Mouse (Mus musculus): Measurements from ENCODE around the gene Osbp2. TPM values are rescaled to one million over a fixed set of nuclear protein-coding genes. Genes with fewer than 3 reads are reported as not detected.

Osbp2 gene
- total RNA-seq, 1 experiment, result 0.27 TPM

DNA sequence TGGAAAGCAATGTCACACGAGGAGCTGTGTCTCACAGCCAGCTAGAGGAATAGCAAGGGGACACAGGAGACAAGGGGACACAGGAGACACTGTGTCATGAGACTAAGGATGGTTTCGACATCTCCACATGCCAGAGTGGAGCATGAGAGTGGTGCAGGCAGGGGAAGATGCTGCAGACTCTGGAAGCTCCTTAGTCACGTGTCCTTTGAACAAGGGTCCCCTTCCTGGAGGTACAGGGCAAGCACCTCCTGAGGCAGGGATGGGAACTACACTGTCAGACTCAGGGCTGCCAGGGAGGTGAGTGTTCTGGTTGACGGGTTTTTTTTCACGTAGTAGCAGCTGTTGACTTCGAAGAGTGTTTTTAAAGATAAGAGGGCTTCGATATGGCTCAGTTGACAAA lies 113.9 kb downstream of the Osbp2 start:
- Histone ChIP-seq H3K9ac (ENCODE audit: insufficient read depth, low read depth, low read length, poor library complexity, severe bottlenecking) (no peak overlapping the region), H3K4me1 (ENCODE audit: control insufficient read depth in 2 of 2, insufficient read depth in 2 of 2, low read length in 2 of 2, poor library complexity in 1 of 2) (no peaks in the 10 kb centered on the region), H3K4me3 (ENCODE audit: insufficient read depth in 1 of 2, low read depth in 1 of 2, low read length in 2 of 2, poor library complexity in 1 of 2, severe bottlenecking in 1 of 2) (no peak overlapping the region), H3K27ac (ENCODE audit: insufficient read depth, low read depth, low read length, poor library complexity, severe bottlenecking) (no peak overlapping the region), H3K9me3 (ENCODE audit: control insufficient read depth, insufficient read depth, low read depth, low read length) (no peaks in the 10 kb centered on the region), H3K36me3 (ENCODE audit: control insufficient read depth, insufficient read depth, low read length, poor library complexity, severe bottlenecking) (no peaks in the 10 kb centered on the region)
- TF ChIP-seq HCFC1 (IDR thresholded peaks at IDR 0.05; ENCODE audit: borderline replicate concordance, insufficient read depth, low read length) (no peak), MAFK (IDR thresholded peaks at IDR 0.05; ENCODE audit: insufficient read depth, low read depth, low read length) (no peak), ZNF384 (IDR thresholded peaks at IDR 0.05; ENCODE audit: low read depth, low read length) (no peak), ZC3H11A (IDR thresholded peaks at IDR 0.05; ENCODE audit: borderline replicate concordance, low read depth, low read length) (no peak), CHD2 (IDR thresholded peaks at IDR 0.05; ENCODE audit: low read depth, low read length) (no peak)
- DNase-seq (ENCODE audit: low read depth, low spot score), result no peak
- in situ Hi-C loops (cut with MboI; ENCODE audit: low sequenced_read_pairs in 2 of 2, unreplicated experiment in 2 of 2), result no loop called here

DNA sequence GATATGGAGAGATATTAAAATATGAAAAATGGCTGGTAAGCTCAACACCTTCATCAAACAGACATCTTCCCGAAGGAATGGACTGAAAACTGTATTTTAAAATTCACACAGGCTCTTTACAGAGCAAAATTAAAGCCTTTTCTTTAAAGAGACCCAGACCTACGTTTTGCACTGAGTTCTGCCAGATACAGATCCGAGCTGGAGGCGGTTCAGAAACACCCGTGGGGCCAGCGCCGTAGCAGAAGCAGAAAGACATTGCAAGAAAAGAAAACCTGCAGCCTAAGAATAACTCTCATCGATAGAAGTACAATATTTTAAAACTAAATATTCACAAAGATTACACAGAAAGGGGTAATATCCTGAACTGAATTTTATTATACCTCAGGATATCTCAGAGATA lies 121.3 kb downstream of the Osbp2 start:
- in situ Hi-C loops (cut with MboI; ENCODE audit: low sequenced_read_pairs in 2 of 2, unreplicated experiment in 2 of 2), result no loop called here
- H3K27ac ChIP-seq (ENCODE audit: insufficient read depth, low read depth, low read length, poor library complexity, severe bottlenecking), result no peak overlapping the region
- no peaks in the 10 kb centered on the region for H3K4me1 ChIP-seq (ENCODE audit: control insufficient read depth in 2 of 2, insufficient read depth in 2 of 2, low read length in 2 of 2, poor library complexity in 1 of 2)
- TF ChIP-seq HCFC1 (IDR thresholded peaks at IDR 0.05; ENCODE audit: borderline replicate concordance, insufficient read depth, low read length), result no peak
- TF ChIP-seq ZC3H11A (IDR thresholded peaks at IDR 0.05; ENCODE audit: borderline replicate concordance, low read depth, low read length), result no peak
- no peak for TF ChIP-seq ZNF384 (IDR thresholded peaks at IDR 0.05; ENCODE audit: low read depth, low read length)
- no peak for TF ChIP-seq MAFK (IDR thresholded peaks at IDR 0.05; ENCODE audit: insufficient read depth, low read depth, low read length)
- TF ChIP-seq CHD2 (IDR thresholded peaks at IDR 0.05; ENCODE audit: low read depth, low read length), result no peak
- no peak overlapping the region for H3K9ac ChIP-seq (ENCODE audit: insufficient read depth, low read depth, low read length, poor library complexity, severe bottlenecking)
- H3K9me3 ChIP-seq (ENCODE audit: control insufficient read depth, insufficient read depth, low read depth, low read length), result no peaks in the 10 kb centered on the region
- no peak for DNase-seq (ENCODE audit: low read depth, low spot score)
- no peak overlapping the region for H3K4me3 ChIP-seq (ENCODE audit: insufficient read depth in 1 of 2, low read depth in 1 of 2, low read length in 2 of 2, poor library complexity in 1 of 2, severe bottlenecking in 1 of 2)
- H3K36me3 ChIP-seq (ENCODE audit: control insufficient read depth, insufficient read depth, low read length, poor library complexity, severe bottlenecking), result no peaks in the 10 kb centered on the region

DNA sequence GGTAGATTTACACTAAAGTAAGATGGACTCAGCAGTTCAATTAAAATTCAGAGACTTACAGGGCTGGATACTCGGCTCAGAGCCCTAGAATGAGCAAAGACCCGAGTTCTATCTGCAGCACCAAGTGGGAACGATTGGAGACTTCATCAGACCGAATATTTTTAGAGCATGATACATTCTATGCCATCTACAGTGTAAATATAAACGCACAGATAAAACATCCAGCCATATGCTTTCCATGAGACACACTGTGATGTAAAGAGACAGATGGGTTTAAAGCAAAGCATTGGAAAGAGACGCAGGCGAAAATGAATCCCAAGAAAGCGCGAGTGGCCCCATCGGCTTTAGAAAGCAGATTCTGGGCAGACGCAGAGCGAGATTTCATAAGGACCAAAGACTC lies 122.5 kb downstream of the Osbp2 start:
- H3K4me1 ChIP-seq (ENCODE audit: control insufficient read depth in 2 of 2, insufficient read depth in 2 of 2, low read length in 2 of 2, poor library complexity in 1 of 2), result no peaks in the 10 kb centered on the region
- no peaks in the 10 kb centered on the region for H3K9me3 ChIP-seq (ENCODE audit: control insufficient read depth, insufficient read depth, low read depth, low read length)
- DNase-seq (ENCODE audit: low read depth, low spot score), result no peak
- no peak overlapping the region for H3K4me3 ChIP-seq (ENCODE audit: insufficient read depth in 1 of 2, low read depth in 1 of 2, low read length in 2 of 2, poor library complexity in 1 of 2, severe bottlenecking in 1 of 2)
- no peak overlapping the region for H3K27ac ChIP-seq (ENCODE audit: insufficient read depth, low read depth, low read length, poor library complexity, severe bottlenecking)
- in situ Hi-C loops (cut with MboI; ENCODE audit: low sequenced_read_pairs in 2 of 2, unreplicated experiment in 2 of 2), result no loop called here
- no peaks in the 10 kb centered on the region for H3K36me3 ChIP-seq (ENCODE audit: control insufficient read depth, insufficient read depth, low read length, poor library complexity, severe bottlenecking)
- TF ChIP-seq HCFC1 (IDR thresholded peaks at IDR 0.05; ENCODE audit: borderline replicate concordance, insufficient read depth, low read length) (no peak), ZNF384 (IDR thresholded peaks at IDR 0.05; ENCODE audit: low read depth, low read length) (no peak), MAFK (IDR thresholded peaks at IDR 0.05; ENCODE audit: insufficient read depth, low read depth, low read length) (no peak), CHD2 (IDR thresholded peaks at IDR 0.05; ENCODE audit: low read depth, low read length) (no peak), ZC3H11A (IDR thresholded peaks at IDR 0.05; ENCODE audit: borderline replicate concordance, low read depth, low read length) (no peak)
- H3K9ac ChIP-seq (ENCODE audit: insufficient read depth, low read depth, low read length, poor library complexity, severe bottlenecking), result no peak overlapping the region

DNA sequence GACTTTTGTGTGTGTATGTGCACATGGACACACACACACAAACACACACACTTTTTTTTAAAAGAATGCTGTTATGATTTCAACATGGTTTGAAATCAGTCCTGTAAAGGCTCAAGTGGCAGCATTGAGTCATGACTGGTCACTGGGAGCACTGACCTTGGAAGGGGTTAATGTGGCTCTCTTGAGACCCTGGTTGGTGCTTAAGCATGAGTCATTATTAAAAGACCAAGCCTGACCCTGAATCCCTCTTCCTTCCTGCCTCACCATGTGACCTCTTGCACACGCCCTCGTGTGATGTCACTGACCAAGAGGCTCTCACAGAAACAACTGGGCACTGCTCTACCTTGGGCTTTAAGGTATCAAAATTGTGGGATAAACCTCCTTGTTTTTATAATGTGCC lies 124.9 kb downstream of the Osbp2 start:
- H3K4me1 ChIP-seq (ENCODE audit: control insufficient read depth in 2 of 2, insufficient read depth in 2 of 2, low read length in 2 of 2, poor library complexity in 1 of 2), result no peaks in the 10 kb centered on the region
- H3K9me3 ChIP-seq (ENCODE audit: control insufficient read depth, insufficient read depth, low read depth, low read length), result no peaks in the 10 kb centered on the region
- no peak overlapping the region for H3K9ac ChIP-seq (ENCODE audit: insufficient read depth, low read depth, low read length, poor library complexity, severe bottlenecking)

DNA sequence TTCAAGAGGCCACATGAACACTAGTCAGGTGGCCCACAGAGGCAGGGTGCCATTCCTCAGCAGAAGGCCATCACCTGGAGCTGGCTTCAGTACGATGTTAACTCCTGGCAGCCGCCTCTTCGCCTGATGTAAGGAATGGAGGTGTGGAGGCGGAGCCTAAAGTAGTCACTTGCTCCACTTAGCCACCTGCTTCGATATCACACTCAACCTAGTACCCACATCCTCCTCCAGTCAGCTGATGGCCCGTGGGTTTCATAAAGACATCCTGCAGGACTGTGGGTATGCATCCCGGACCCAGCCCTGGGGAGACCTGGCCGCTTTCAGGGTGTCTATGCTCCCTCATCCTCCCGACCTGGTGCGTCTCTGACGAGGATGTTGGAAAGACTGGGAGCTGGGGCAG lies 128.0 kb downstream of the Osbp2 start:
- Histone ChIP-seq H3K27ac (ENCODE audit: insufficient read depth, low read depth, low read length, poor library complexity, severe bottlenecking) (no peak overlapping the region), H3K9ac (ENCODE audit: insufficient read depth, low read depth, low read length, poor library complexity, severe bottlenecking) (no peak overlapping the region), H3K36me3 (ENCODE audit: control insufficient read depth, insufficient read depth, low read length, poor library complexity, severe bottlenecking) (no peaks in the 10 kb centered on the region), H3K4me3 (ENCODE audit: insufficient read depth in 1 of 2, low read depth in 1 of 2, low read length in 2 of 2, poor library complexity in 1 of 2, severe bottlenecking in 1 of 2) (no peak overlapping the region), H3K4me1 (ENCODE audit: control insufficient read depth in 2 of 2, insufficient read depth in 2 of 2, low read length in 2 of 2, poor library complexity in 1 of 2) (no peaks in the 10 kb centered on the region), H3K9me3 (ENCODE audit: control insufficient read depth, insufficient read depth, low read depth, low read length) (no peaks in the 10 kb centered on the region)
- no peak for DNase-seq (ENCODE audit: low read depth, low spot score)
- in situ Hi-C loops (cut with MboI; ENCODE audit: low sequenced_read_pairs in 2 of 2, unreplicated experiment in 2 of 2), result no loop called here
- TF ChIP-seq HCFC1 (IDR thresholded peaks at IDR 0.05; ENCODE audit: borderline replicate concordance, insufficient read depth, low read length) (no peak), MAFK (IDR thresholded peaks at IDR 0.05; ENCODE audit: insufficient read depth, low read depth, low read length) (no peak), ZC3H11A (IDR thresholded peaks at IDR 0.05; ENCODE audit: borderline replicate concordance, low read depth, low read length) (no peak), ZNF384 (IDR thresholded peaks at IDR 0.05; ENCODE audit: low read depth, low read length) (no peak), CHD2 (IDR thresholded peaks at IDR 0.05; ENCODE audit: low read depth, low read length) (no peak)

More for the DNA sequence above, 124.9 kb downstream of the Osbp2 start:
- H3K36me3 ChIP-seq (ENCODE audit: control insufficient read depth, insufficient read depth, low read length, poor library complexity, severe bottlenecking), result no peaks in the 10 kb centered on the region
- DNase-seq (ENCODE audit: low read depth, low spot score), result no peak
- no peak overlapping the region for H3K4me3 ChIP-seq (ENCODE audit: insufficient read depth in 1 of 2, low read depth in 1 of 2, low read length in 2 of 2, poor library complexity in 1 of 2, severe bottlenecking in 1 of 2)
- in situ Hi-C loops (cut with MboI; ENCODE audit: low sequenced_read_pairs in 2 of 2, unreplicated experiment in 2 of 2), result no loop called here
- TF ChIP-seq ZC3H11A (IDR thresholded peaks at IDR 0.05; ENCODE audit: borderline replicate concordance, low read depth, low read length) (no peak), ZNF384 (IDR thresholded peaks at IDR 0.05; ENCODE audit: low read depth, low read length) (no peak), HCFC1 (IDR thresholded peaks at IDR 0.05; ENCODE audit: borderline replicate concordance, insufficient read depth, low read length) (no peak), CHD2 (IDR thresholded peaks at IDR 0.05; ENCODE audit: low read depth, low read length) (no peak), MAFK (IDR thresholded peaks at IDR 0.05; ENCODE audit: insufficient read depth, low read depth, low read length) (no peak)
- no peak overlapping the region for H3K27ac ChIP-seq (ENCODE audit: insufficient read depth, low read depth, low read length, poor library complexity, severe bottlenecking)

All from ES-E14 (cell line).